Mouse (Mus musculus): ENCODE results near the gene Gpc5.

- no peak for TF ChIP-seq CHD2 (IDR thresholded peaks at IDR 0.05; ENCODE audit: low read depth, low read length)
- TF ChIP-seq HCFC1 (IDR thresholded peaks at IDR 0.05; ENCODE audit: borderline replicate concordance, insufficient read depth, low read length), result no peak
These were observed 8.7 kb downstream of the Gpc5 start for GRCm38 (mm10) chr14:115100617-115101299.
